In genomic region chr15:11233906-11234632, GRCm38 (mm10) we compare ENCODE assay signal across 28 mouse cellular contexts.
A peak's percentile ranks its signal among the peaks of the same experiment; 100 is the strongest.
DNase-seq lines count a peak whose midpoint lies in the region; ATAC-seq and TF ChIP-seq lines count a peak whose summit lies in the region.
"Had no signal": no experiment of that assay in that cellular context is flagged by ENCODE, and none has a peak within 500 bp of the region (broad histone marks: within the 10 kb centered on the region; RNA-seq: fewer than 3 reads in every experiment).

No protein-coding gene starts in this region.

- H3K27me3 ChIP-seq in myocyte (ENCODE audit: control insufficient read depth, insufficient read depth, insufficient read length) = no peaks in the 10 kb centered on the region
- H3K27me3 ChIP-seq in intestine, embryonic 16.5 days (replicated peaks; ENCODE audit: control insufficient read depth, insufficient read depth, low read length) = no peaks in the 10 kb centered on the region
- H3K27me3 ChIP-seq: embryonic facial prominence, embryonic 13.5 days; embryonic facial prominence, embryonic 15.5 days; forebrain, embryonic 12.5 days had no signal

- no peak overlapping the region for H3K27ac ChIP-seq in intestine, embryonic 16.5 days (ENCODE audit: low read length)
- H3K27ac ChIP-seq: embryonic facial prominence, embryonic 13.5 days; embryonic facial prominence, embryonic 15.5 days; forebrain, embryonic 10.5 days; forebrain, embryonic 12.5 days had no signal

- no peak overlapping the region for H3K4me3 ChIP-seq in myocyte
- no peak overlapping the region for H3K4me3 ChIP-seq in intestine, embryonic 16.5 days (ENCODE audit: low read length)
- H3K4me3 ChIP-seq: embryonic facial prominence, embryonic 13.5 days; embryonic facial prominence, embryonic 15.5 days; erythroblast, embryonic 14.5 days; forebrain, embryonic 10.5 days; forebrain, embryonic 12.5 days had no signal

- TF ChIP-seq POLR2A in myocyte (IDR thresholded peaks at IDR 0.05; ENCODE audit: insufficient read length, low read depth) = no peak

- H3K79me2 ChIP-seq in myocyte (ENCODE audit: control insufficient read depth, insufficient read depth) = no peaks in the 10 kb centered on the region

- H3ac ChIP-seq in myocyte (ENCODE audit: control insufficient read depth, insufficient read length) = no peak overlapping the region

- H3K36me3 ChIP-seq in myocyte (ENCODE audit: control insufficient read depth, insufficient read depth) = no peaks in the 10 kb centered on the region
- no peaks in the 10 kb centered on the region for H3K36me3 ChIP-seq in intestine, embryonic 16.5 days (ENCODE audit: control insufficient read depth, insufficient read depth, low read length)
- H3K36me3 ChIP-seq: embryonic facial prominence, embryonic 13.5 days; embryonic facial prominence, embryonic 15.5 days; forebrain, embryonic 10.5 days; forebrain, embryonic 12.5 days; G1E had no signal

- WGBS in intestine, embryonic 16.5 days = 87% methylated on average over 4 of the region's 4 CpGs

- no peak overlapping the region for H3K4me2 ChIP-seq in myocyte (ENCODE audit: low read depth)
- no peak overlapping the region for H3K4me2 ChIP-seq in intestine, embryonic 16.5 days (ENCODE audit: low read depth, low read length)
- H3K4me2 ChIP-seq: embryonic facial prominence, embryonic 13.5 days; embryonic facial prominence, embryonic 15.5 days; forebrain, embryonic 12.5 days had no signal

- no peaks in the 10 kb centered on the region for H3K4me1 ChIP-seq in intestine, embryonic 16.5 days (ENCODE audit: control insufficient read depth, insufficient read depth, low read length)
- H3K4me1 ChIP-seq: embryonic facial prominence, embryonic 13.5 days; embryonic facial prominence, embryonic 15.5 days; forebrain, embryonic 10.5 days; forebrain, embryonic 12.5 days had no signal

- peak; percentile 12 for DNase-seq in heart, adult 11 months
- no peak for DNase-seq in heart, postnatal 4 days
- DNase-seq in brain, adult 2 months (ENCODE audit: low read depth, low spot score) = peak; percentile 5
- no peak for DNase-seq in kidney, postnatal 36 days
- no peak for DNase-seq in right cerebral cortex, postnatal 36 days (ENCODE audit: low spot score in 2 of 2)
- DNase-seq: adrenal gland, adult 8-10 months; adrenal gland, postnatal 14 days; adrenal gland, postnatal 36 days; B cell, adult 2 months; cerebellum, adult 11 months; cerebellum, adult 18-20 months; cerebellum, adult 8-10 months; cerebellum, adult 9-11 months; cerebellum, postnatal 14 days; cerebellum, postnatal 36 days; embryo, embryonic 11 days had no signal

- peak; percentile 64 for ATAC-seq in CD4-positive, CD25-positive, alpha-beta regulatory T cell, adult 4 months
- ATAC-seq in intestine, embryonic 16.5 days = no peak
- ATAC-seq: activated CD4-positive, CD25-positive, alpha-beta regulatory T cell, adult 4 months; forebrain, embryonic 14.5 days; forebrain, embryonic 16.5 days had no signal

- H3K9me3 ChIP-seq in intestine, embryonic 16.5 days (ENCODE audit: control insufficient read depth, low read length) = no peaks in the 10 kb centered on the region
- H3K9me3 ChIP-seq: embryonic facial prominence, embryonic 13.5 days; embryonic facial prominence, embryonic 15.5 days; forebrain, embryonic 10.5 days; forebrain, embryonic 12.5 days; G1E had no signal

- no peak overlapping the region for H3K9ac ChIP-seq in intestine, embryonic 16.5 days (ENCODE audit: low read depth, low read length)
- H3K9ac ChIP-seq: embryonic facial prominence, embryonic 13.5 days; embryonic facial prominence, embryonic 15.5 days; forebrain, embryonic 12.5 days had no signal

TF ChIP-seq in myocyte, 11 proteins besides CTCF, POLR2A, EP300 and RAD21:
- TF ChIP-seq TCF3 (IDR thresholded peaks at IDR 0.05; ENCODE audit: insufficient read length, low read depth) = no peak
- no peak for TF ChIP-seq CEBPB (IDR thresholded peaks at IDR 0.05; ENCODE audit: insufficient read depth, poor library complexity, severe bottlenecking)
- TF ChIP-seq POLR2AphosphoS2 (IDR thresholded peaks at IDR 0.05; ENCODE audit: insufficient read length, low read depth) = no peak
- TF ChIP-seq TCF12 (IDR thresholded peaks at IDR 0.05; ENCODE audit: insufficient read depth, poor library complexity, severe bottlenecking) = no peak
- no peak for TF ChIP-seq E2F4 (IDR thresholded peaks at IDR 0.05; ENCODE audit: insufficient read depth)
- peak in 2 of 3 experiments; percentile 22 to 43 for TF ChIP-seq MYOD1 (IDR thresholded peaks at IDR 0.05; ENCODE audit: control insufficient read depth in 1 of 3, insufficient read length in 2 of 3, low read depth in 2 of 3)
- TF ChIP-seq USF1 (IDR thresholded peaks at IDR 0.05; ENCODE audit: low read depth) = no peak
- no peak for TF ChIP-seq REST (IDR thresholded peaks at IDR 0.05; ENCODE audit: insufficient read depth, insufficient read length)
- TF ChIP-seq SRF (IDR thresholded peaks at IDR 0.05; ENCODE audit: control insufficient read depth, insufficient read length, low read depth) = no peak

Comparison
In these comparisons a context has a peak if more than half of its experiments do, and no peak if none do; other contexts are left out.
1. DNase-seq: peak in heart, adult 11 months (single experiment) and brain, adult 2 months (single experiment); none in heart, postnatal 4 days (single experiment), kidney, postnatal 36 days (0 of 2) and right cerebral cortex, postnatal 36 days (0 of 2).